Mouse (Mus musculus) limb, embryonic 15.5 days (tissue): ENCODE results near the gene Clhc1. TPM values are rescaled to one million over a fixed set of nuclear protein-coding genes. Genes with fewer than 3 reads are reported as not detected.
"Not testable (repeated sequence)": the region's sequence is repeated elsewhere in the genome, so short reads cannot be mapped to it uniquely, and the experiment has no call there.

ENCODE experiments used
- ATAC-seq: fragments of 200-750 bp; cut with Nextera tagmentation; 2 replicates; pipeline ENCODE4 v1.8.0; 2017; ENCODE audit warnings: low read depth, moderate TSS enrichment; ENCODE audit not compliant: insufficient number of reproducible peaks, low FRiP score, low TSS enrichment
- H3K27ac ChIP-seq: fragments of 300-500 bp; sonication (generic); 2 replicates; pipeline ENCODE4 v1.5.1; 2015; ENCODE audit warnings: moderate library complexity, mild to moderate bottlenecking, inconsistent platforms
- H3K27me3 ChIP-seq: fragments of 300-500 bp; sonication (generic); 2 replicates; pipeline ENCODE4 v1.6.1; 2015; ENCODE audit warnings: inconsistent platforms
- H3K36me3 ChIP-seq: fragments of 300-500 bp; sonication (generic); 2 replicates; pipeline ENCODE4 v1.6.1; 2015; ENCODE audit warnings: inconsistent platforms
- H3K4me1 ChIP-seq: fragments of 300-500 bp; sonication (generic); 2 replicates; pipeline ENCODE4 v1.6.1; 2015; ENCODE audit warnings: inconsistent platforms
- H3K4me2 ChIP-seq: fragments of 300-500 bp; sonication (generic); 2 replicates; pipeline ENCODE4 v1.6.1; 2015; ENCODE audit warnings: mild to moderate bottlenecking, inconsistent platforms
- H3K4me3 ChIP-seq: fragments of 300-500 bp; sonication (generic); 2 replicates; pipeline ENCODE4 v1.5.1; 2015; ENCODE audit warnings: mild to moderate bottlenecking, inconsistent platforms
- H3K9ac ChIP-seq: fragments of 300-500 bp; sonication (generic); 2 replicates; pipeline ENCODE4 v1.6.1; 2015; ENCODE audit warnings: inconsistent platforms
- H3K9me3 ChIP-seq: fragments of 300-500 bp; sonication (generic); 2 replicates; pipeline ENCODE4 v1.6.1; 2016; ENCODE audit warnings: inconsistent platforms
- WGBS: fragments of 180-500 bp; shearing (Covaris S2); methylation state at CpG from one replicate; pipeline ENCODE4 v1.1.7; 2015; 5-methylcytosine and 5-hydroxymethylcytosine counted together
- polyA plus RNA-seq: library from polyadenylated mRNA; unstranded; fragments of >200 nt; fragmentation: Nextera tagmentation; extraction: Ambion mirVana; gene quantifications from 2 replicates; pipeline ENCODE4 v1.2.1, GENCODE M21; 2015

Gene Clhc1
- polyA plus RNA-seq, 1 experiment from 2014 or later: 0.41 TPM

- H3K27ac ChIP-seq: no peak overlapping the region
- peaks cover 35% of the 10 kb centered on the region for H3K36me3 ChIP-seq
- no peak overlapping the region for H3K4me3 ChIP-seq
- no peak overlapping the region for H3K4me2 ChIP-seq
- no peaks in the 10 kb centered on the region for H3K27me3 ChIP-seq
- no peaks in the 10 kb centered on the region for H3K9me3 ChIP-seq
- peaks cover 7% of the 10 kb centered on the region for H3K4me1 ChIP-seq
- 89% methylated on average over 3 of the region's 3 CpGs for WGBS
- no peak overlapping the region for H3K9ac ChIP-seq
- no peak for ATAC-seq
Observed at GRCm38 (mm10) chr11:29544225-29544945, 3.4 kb upstream of the Clhc1 start.

- not testable (repeated sequence) for ATAC-seq, H3K4me2 ChIP-seq, H3K9me3 ChIP-seq, H3K4me1 ChIP-seq, H3K4me3 ChIP-seq, H3K27ac ChIP-seq, H3K27me3 ChIP-seq, H3K9ac ChIP-seq
- WGBS: 84% methylated on average over 4 of the region's 4 CpGs
- peaks cover 33% of the 10 kb centered on the region for H3K36me3 ChIP-seq
Observed at GRCm38 (mm10) chr11:29545150-29545752, 2.5 kb upstream of the Clhc1 start.

GRCm38 (mm10) chr11:29546297-29546696 lies 1.5 kb upstream of the Clhc1 start:
- not testable (repeated sequence) for H3K27me3 ChIP-seq, H3K4me1 ChIP-seq, H3K9me3 ChIP-seq, ATAC-seq, H3K9ac ChIP-seq
- 87% methylated on average over 2 of the region's 2 CpGs for WGBS
- H3K4me2 ChIP-seq: peak overlapping the region; percentile 44
- H3K36me3 ChIP-seq: peaks cover 28% of the 10 kb centered on the region
- peak overlapping the region; percentile 93; the same call in 1 of the 2 replicates for H3K27ac ChIP-seq
- peak overlapping the region; percentile 75 for H3K4me3 ChIP-seq

- peak overlapping the region; percentile 75 for H3K4me3 ChIP-seq
- peak overlapping the region; percentile 93; the same call in 1 of the 2 replicates for H3K27ac ChIP-seq
- H3K4me2 ChIP-seq: peak overlapping the region; percentile 44
- ATAC-seq: no peak
- 22% methylated on average over 2 of the region's 2 CpGs for WGBS
- H3K36me3 ChIP-seq: peaks cover 27% of the 10 kb centered on the region
- H3K9me3 ChIP-seq: no peaks in the 10 kb centered on the region
- H3K27me3 ChIP-seq: no peaks in the 10 kb centered on the region
- H3K4me1 ChIP-seq: peaks cover 7% of the 10 kb centered on the region
- peak overlapping the region; percentile 92 for H3K9ac ChIP-seq
Observed at GRCm38 (mm10) chr11:29546762-29547161, 988 bp upstream of the Clhc1 start.

- Histone ChIP-seq H3K27ac (peak overlapping the region; percentile 93), H3K27me3 (no peaks in the 10 kb centered on the region), H3K4me2 (peak overlapping the region; percentile 44), H3K9me3 (no peaks in the 10 kb centered on the region), H3K36me3 (peaks cover 25% of the 10 kb centered on the region), H3K9ac (peak overlapping the region; percentile 92), H3K4me3 (peak overlapping the region; percentile 75), H3K4me1 (peaks cover 7% of the 10 kb centered on the region)
- WGBS: under 1% methylated on average over 27 of the region's 27 CpGs
- ATAC-seq: peak; percentile 32; the same call in 1 of the 2 replicates
Observed at GRCm38 (mm10) chr11:29547249-29547751, 450 bp upstream of the Clhc1 start.

- H3K36me3 ChIP-seq: peaks cover 20% of the 10 kb centered on the region
- peaks cover 7% of the 10 kb centered on the region for H3K4me1 ChIP-seq
- no peak for ATAC-seq
- H3K27me3 ChIP-seq: no peaks in the 10 kb centered on the region
- H3K9ac ChIP-seq: peak overlapping the region; percentile 92
- no peaks in the 10 kb centered on the region for H3K9me3 ChIP-seq
- peak overlapping the region; percentile 55 for H3K4me2 ChIP-seq
- H3K27ac ChIP-seq: peak overlapping the region; percentile 93
- H3K4me3 ChIP-seq: peak overlapping the region; percentile 75
- 22% methylated on average over 23 of the region's 23 CpGs for WGBS
Observed at GRCm38 (mm10) chr11:29548504-29549424, 1.0 kb downstream of the Clhc1 start.

GRCm38 (mm10) chr11:29549425-29549778 lies 1.7 kb downstream of the Clhc1 start:
- Histone ChIP-seq H3K36me3 (peaks cover 14% of the 10 kb centered on the region), H3K9me3 (no peaks in the 10 kb centered on the region), H3K4me1 (peaks cover 7% of the 10 kb centered on the region), H3K4me3 (no peak overlapping the region), H3K4me2 (no peak overlapping the region), H3K27ac (no peak overlapping the region), H3K27me3 (no peaks in the 10 kb centered on the region), H3K9ac (no peak overlapping the region)
- ATAC-seq: no peak
- WGBS: 87% methylated on average over 1 of the region's 1 CpGs

GRCm38 (mm10) chr11:29560452-29560851 lies 12.7 kb downstream of the Clhc1 start:
- H3K9ac ChIP-seq: no peak overlapping the region
- H3K4me2 ChIP-seq: no peak overlapping the region
- no peaks in the 10 kb centered on the region for H3K9me3 ChIP-seq
- WGBS: 88% methylated on average over 9 of the region's 9 CpGs
- no peaks in the 10 kb centered on the region for H3K36me3 ChIP-seq
- no peak for ATAC-seq
- no peaks in the 10 kb centered on the region for H3K27me3 ChIP-seq
- H3K4me1 ChIP-seq: no peaks in the 10 kb centered on the region
- no peak overlapping the region for H3K27ac ChIP-seq
- no peak overlapping the region for H3K4me3 ChIP-seq

GRCm38 (mm10) chr11:29560990-29561389 lies 13.2 kb downstream of the Clhc1 start:
- Histone ChIP-seq H3K4me2 (no peak overlapping the region), H3K27me3 (no peaks in the 10 kb centered on the region), H3K4me3 (no peak overlapping the region), H3K27ac (no peak overlapping the region), H3K9me3 (no peaks in the 10 kb centered on the region), H3K4me1 (no peaks in the 10 kb centered on the region), H3K9ac (no peak overlapping the region), H3K36me3 (no peaks in the 10 kb centered on the region)
- no peak for ATAC-seq
- 80% methylated on average over 3 of the region's 3 CpGs for WGBS

GRCm38 (mm10) chr11:29563406-29563805 lies 15.7 kb downstream of the Clhc1 start:
- Histone ChIP-seq H3K27ac (no peak overlapping the region), H3K9me3 (no peaks in the 10 kb centered on the region), H3K4me1 (no peaks in the 10 kb centered on the region), H3K4me3 (no peak overlapping the region), H3K27me3 (no peaks in the 10 kb centered on the region), H3K36me3 (no peaks in the 10 kb centered on the region), H3K4me2 (no peak overlapping the region), H3K9ac (no peak overlapping the region)
- no peak for ATAC-seq
- WGBS: 82% methylated on average over 2 of the region's 2 CpGs

GRCm38 (mm10) chr11:29571536-29571935 lies 23.8 kb downstream of the Clhc1 start:
- H3K4me2 ChIP-seq: no peak overlapping the region
- H3K4me3 ChIP-seq: no peak overlapping the region
- H3K27ac ChIP-seq: no peak overlapping the region
- no peaks in the 10 kb centered on the region for H3K27me3 ChIP-seq
- no peak for ATAC-seq
- H3K36me3 ChIP-seq: no peaks in the 10 kb centered on the region
- no peak overlapping the region for H3K9ac ChIP-seq
- no peaks in the 10 kb centered on the region for H3K9me3 ChIP-seq
- H3K4me1 ChIP-seq: no peaks in the 10 kb centered on the region
- 52% methylated on average over 3 of the region's 3 CpGs for WGBS
